Mouse (Mus musculus) small intestine, adult 2 months (tissue): Measurements from ENCODE around the gene Zfp661. TPM values are rescaled to one million over a fixed set of nuclear protein-coding genes. Genes with fewer than 3 reads are reported as not detected.
"Not testable (repeated sequence)": the region's sequence is repeated elsewhere in the genome, so short reads cannot be mapped to it uniquely, and the experiment has no call there.

Experiments used
- H3K27ac ChIP-seq: fragments of 200-500 bp; 2 replicates; pipeline ENCODE4 v1.5.1; 2012; ENCODE audit warnings: low read depth, low read length, control low read depth, inconsistent platforms; ENCODE audit not compliant: insufficient read depth
- H3K27me3 ChIP-seq: fragments of 200-500 bp; 2 replicates; pipeline ENCODE4 v1.6.1; 2012; ENCODE audit warnings: mild to moderate bottlenecking, moderate library complexity, low read length, inconsistent platforms; ENCODE audit not compliant: control insufficient read depth, insufficient read depth
- H3K36me3 ChIP-seq: fragments of 200-500 bp; 2 replicates; pipeline ENCODE4 v1.6.1; 2012; ENCODE audit warnings: mild to moderate bottlenecking, low read length, control low read depth, inconsistent platforms; ENCODE audit not compliant: control insufficient read depth, insufficient read depth
- H3K4me1 ChIP-seq: fragments of 200-500 bp; 2 replicates; pipeline ENCODE4 v1.6.1; 2012; ENCODE audit warnings: low read length, inconsistent platforms, mixed read lengths; ENCODE audit not compliant: control insufficient read depth, insufficient read depth, insufficient read length
- H3K4me3 ChIP-seq: fragments of 200-500 bp; 2 replicates; pipeline ENCODE4 v1.5.1; 2012; ENCODE audit warnings: low read depth, mild to moderate bottlenecking, control low read depth, inconsistent platforms, low read length, moderate library complexity
- CTCF ChIP-seq: fragments of 200-500 bp; IDR thresholded peaks from 2 replicates; pipeline ENCODE4 v1.5.1; 2012; ENCODE audit warnings: low read depth, mild to moderate bottlenecking, control low read depth, inconsistent platforms, low read length, moderate library complexity, mixed read lengths; ENCODE audit not compliant: insufficient replicate concordance, insufficient read length; ENCODE audit errors: extremely low read depth
- POLR2A ChIP-seq: fragments of 200-500 bp; IDR thresholded peaks from 2 replicates; pipeline ENCODE4 v1.6.1; 2012; ENCODE audit warnings: low read depth, mild to moderate bottlenecking, control low read depth, inconsistent platforms, low read length, moderate library complexity
- WGBS: fragments of 180-500 bp; shearing (Covaris S2); methylation state at CpG from one replicate; pipeline ENCODE4 v1.1.7; 2018; 5-methylcytosine and 5-hydroxymethylcytosine counted together
- polyA plus RNA-seq: library from polyadenylated mRNA; depleted of rRNA; stranded (reverse); fragments of >200 nt; gene quantifications from 2 replicates; pipeline ENCODE4 v1.2.3, GENCODE M21; 2012

The Zfp661 gene
- polyA plus RNA-seq, 1 experiment: 0.62 TPM

- H3K27ac ChIP-seq: no peak overlapping the region
- no peaks in the 10 kb centered on the region for H3K36me3 ChIP-seq
- H3K4me1 ChIP-seq: no peaks in the 10 kb centered on the region
- no peaks in the 10 kb centered on the region for H3K27me3 ChIP-seq
- whole genome bisulfite sequencing: 25% methylated on average over 3 of the region's 3 CpGs
- TF ChIP-seq POLR2A: no peak
- no peak for TF ChIP-seq CTCF
- H3K4me3 ChIP-seq: no peak overlapping the region
Observed at GRCm38 (mm10) chr2:127622065-127622464, 35.2 kb upstream of the Zfp661 start.

GRCm38 (mm10) chr2:127619311-127619710 lies 32.4 kb upstream of the Zfp661 start:
- H3K36me3 ChIP-seq: no peaks in the 10 kb centered on the region
- WGBS: 70% methylated on average over 3 of the region's 3 CpGs
- no peak overlapping the region for H3K27ac ChIP-seq

GRCm38 (mm10) chr2:127612288-127612687 lies 25.4 kb upstream of the Zfp661 start:
- H3K27me3 ChIP-seq: no peaks in the 10 kb centered on the region
- no peak for TF ChIP-seq CTCF
- TF ChIP-seq POLR2A: no peak
- no peaks in the 10 kb centered on the region for H3K4me1 ChIP-seq
- no peak overlapping the region for H3K27ac ChIP-seq
- no peak overlapping the region for H3K4me3 ChIP-seq
- no peaks in the 10 kb centered on the region for H3K36me3 ChIP-seq
- 87% methylated on average over 4 of the region's 4 CpGs for WGBS

More at GRCm38 (mm10) chr2:127619311-127619710, 32.4 kb upstream of the Zfp661 start:
- Histone ChIP-seq H3K4me3 (no peak overlapping the region), H3K27me3 (no peaks in the 10 kb centered on the region), H3K4me1 (no peaks in the 10 kb centered on the region)
- TF ChIP-seq POLR2A: no peak
- no peak for TF ChIP-seq CTCF

DNA sequence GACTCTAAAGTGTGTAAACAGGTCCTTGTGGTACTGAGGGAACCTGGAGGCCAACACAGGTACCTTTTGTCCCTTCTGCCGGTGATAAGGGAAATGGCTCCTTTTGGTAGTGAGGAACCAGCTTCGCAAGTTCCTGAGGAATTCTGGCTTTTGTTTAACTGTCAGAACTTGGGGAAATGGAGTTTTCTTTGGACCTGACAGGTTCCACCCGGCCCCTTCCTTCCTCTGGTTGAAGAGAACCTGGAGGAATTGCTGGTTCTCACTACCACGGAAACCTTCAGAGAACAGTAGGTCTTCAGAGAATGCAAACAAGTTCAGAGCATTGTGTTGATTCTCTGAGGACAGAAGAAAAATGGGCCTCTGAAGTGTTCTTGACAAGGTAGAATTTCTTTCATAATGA lies 24.5 kb upstream of the Zfp661 start:
- H3K27ac ChIP-seq: no peak overlapping the region
- TF ChIP-seq POLR2A (no peak), CTCF (no peak)
- WGBS: 38% methylated on average over 4 of the region's 4 CpGs

GRCm38 (mm10) chr2:127608986-127609385 lies 22.1 kb upstream of the Zfp661 start:
- Histone ChIP-seq H3K4me3 (no peak overlapping the region), H3K27ac (no peak overlapping the region), H3K36me3 (peaks cover 17% of the 10 kb centered on the region), H3K4me1 (no peaks in the 10 kb centered on the region), H3K27me3 (no peaks in the 10 kb centered on the region)
- TF ChIP-seq POLR2A (no peak), CTCF (no peak)
- 39% methylated on average over 5 of the region's 5 CpGs for WGBS

More for the DNA sequence above, 24.5 kb upstream of the Zfp661 start:
- Histone ChIP-seq H3K4me1 (no peaks in the 10 kb centered on the region), H3K36me3 (no peaks in the 10 kb centered on the region), H3K4me3 (no peak overlapping the region), H3K27me3 (no peaks in the 10 kb centered on the region)

DNA sequence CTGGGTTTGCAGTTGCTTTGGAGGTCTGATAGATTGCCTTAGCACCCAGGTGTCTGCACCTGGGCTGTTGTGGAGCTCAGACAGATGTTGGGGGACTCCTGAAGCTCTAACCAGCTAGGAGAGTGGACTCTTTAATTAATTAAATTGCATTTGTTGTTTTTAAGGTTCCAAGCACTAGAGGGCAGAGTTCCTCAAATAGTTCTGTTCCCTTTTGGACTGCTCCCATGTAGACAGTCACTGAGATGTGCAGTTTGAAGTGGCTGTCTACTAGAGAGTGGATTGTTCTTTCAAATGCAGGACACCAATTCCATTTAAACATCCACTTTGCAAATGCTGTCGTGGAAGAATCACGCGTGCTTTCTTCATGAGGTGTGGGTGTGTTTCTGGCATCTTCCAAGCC lies 21.3 kb upstream of the Zfp661 start:
- 52% methylated on average over 3 of the region's 3 CpGs for WGBS
- Histone ChIP-seq H3K27ac (no peak overlapping the region), H3K4me1 (no peaks in the 10 kb centered on the region), H3K36me3 (peaks cover 18% of the 10 kb centered on the region), H3K4me3 (no peak overlapping the region), H3K27me3 (no peaks in the 10 kb centered on the region)
- TF ChIP-seq CTCF (no peak), POLR2A (no peak)

DNA sequence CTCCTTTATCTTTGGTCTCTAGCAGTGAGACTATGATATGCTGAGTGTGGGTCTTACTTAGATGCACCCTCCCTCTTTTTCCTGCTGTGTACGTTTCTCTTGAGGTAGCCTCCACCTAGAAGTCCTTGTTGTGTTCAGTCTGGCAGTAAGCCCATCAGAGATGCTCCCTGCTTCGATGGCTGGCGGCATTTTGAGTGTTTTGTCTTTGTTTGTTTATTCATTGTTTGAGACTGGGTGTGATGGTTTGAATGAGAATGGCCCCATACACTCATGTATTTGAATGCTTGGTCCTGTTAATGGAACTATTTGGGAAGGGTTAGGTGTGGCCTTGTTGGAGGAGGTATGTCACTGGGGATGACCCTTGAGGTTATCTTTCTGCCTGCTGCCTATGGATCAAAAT lies 18.3 kb upstream of the Zfp661 start:
- H3K27me3 ChIP-seq: no peaks in the 10 kb centered on the region
- WGBS: 80% methylated on average over 3 of the region's 3 CpGs
- no peak overlapping the region for H3K27ac ChIP-seq
- H3K4me1 ChIP-seq: no peaks in the 10 kb centered on the region
- TF ChIP-seq POLR2A: no peak
- no peak for TF ChIP-seq CTCF
- peaks cover 40% of the 10 kb centered on the region for H3K36me3 ChIP-seq
- H3K4me3 ChIP-seq: no peak overlapping the region

DNA sequence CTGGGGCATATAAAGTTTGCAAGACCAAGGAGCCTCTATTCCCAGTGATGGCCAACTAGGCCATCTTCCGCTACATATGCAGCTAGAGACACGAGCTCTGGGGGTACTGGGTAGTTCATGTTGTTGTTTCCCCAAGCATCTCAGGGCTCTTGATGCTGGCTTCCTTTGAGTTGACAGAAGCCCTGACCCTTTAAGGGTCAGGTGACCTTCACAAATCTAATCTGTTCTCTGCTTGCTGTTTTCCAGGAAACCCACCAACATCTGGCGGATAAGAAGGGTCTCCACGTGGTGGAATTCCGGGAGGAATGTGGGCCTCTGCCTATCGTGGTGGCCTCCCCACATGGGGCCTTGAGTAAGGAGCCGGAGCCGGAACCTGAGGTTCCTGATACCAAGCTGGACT lies 16.5 kb upstream of the Zfp661 start:
- H3K4me3 ChIP-seq, H3K27ac ChIP-seq, H3K4me1 ChIP-seq, H3K27me3 ChIP-seq: not testable (repeated sequence)
- WGBS: 91% methylated on average over 6 of the region's 8 CpGs
- H3K36me3 ChIP-seq: peaks cover 54% of the 10 kb centered on the region
